Mouse (Mus musculus): ENCODE results near the gene Gm8765.
"Not testable (repeated sequence)": the region's sequence is repeated elsewhere in the genome, so short reads cannot be mapped to it uniquely, and the experiment has no call there.

The Gm8765 gene

GRCm38 (mm10) chr13:50698012-50698411 lies at the start of gene Gm8765:
Gm8765 (plus strand) TSS chr13:50698312.
- DNase-seq, result not testable (repeated sequence)

GRCm38 (mm10) chr13:50648771-50649170 lies 49.3 kb upstream of the Gm8765 start:
- not testable (repeated sequence) for DNase-seq

- DNase-seq, result not testable (repeated sequence)
These were observed 52.2 kb downstream of the Gm8765 start for GRCm38 (mm10) chr13:50750282-50750681.

- no peak for DNase-seq
These were observed 53.6 kb downstream of the Gm8765 start for GRCm38 (mm10) chr13:50751732-50752131.

GRCm38 (mm10) chr13:50752961-50753360 lies 54.8 kb downstream of the Gm8765 start:
- DNase-seq, result not testable (repeated sequence)
